Mouse (Mus musculus) olfactory bulb, adult 2 months (tissue): ENCODE measurements around the gene Pitpnm3.

ENCODE experiments used
- CTCF ChIP-seq: fragments of 200-500 bp; IDR thresholded peaks from 2 replicates; pipeline ENCODE4 v1.5.1; 2012; ENCODE audit warnings: low read depth, mild to moderate bottlenecking, low read length, moderate library complexity; ENCODE audit not compliant: insufficient read depth
- POLR2A ChIP-seq: fragments of 200-500 bp; IDR thresholded peaks from 2 replicates; pipeline ENCODE4 v1.6.1; 2012; ENCODE audit warnings: mild to moderate bottlenecking, low read depth, low read length, moderate library complexity; ENCODE audit not compliant: insufficient read depth

DNA sequence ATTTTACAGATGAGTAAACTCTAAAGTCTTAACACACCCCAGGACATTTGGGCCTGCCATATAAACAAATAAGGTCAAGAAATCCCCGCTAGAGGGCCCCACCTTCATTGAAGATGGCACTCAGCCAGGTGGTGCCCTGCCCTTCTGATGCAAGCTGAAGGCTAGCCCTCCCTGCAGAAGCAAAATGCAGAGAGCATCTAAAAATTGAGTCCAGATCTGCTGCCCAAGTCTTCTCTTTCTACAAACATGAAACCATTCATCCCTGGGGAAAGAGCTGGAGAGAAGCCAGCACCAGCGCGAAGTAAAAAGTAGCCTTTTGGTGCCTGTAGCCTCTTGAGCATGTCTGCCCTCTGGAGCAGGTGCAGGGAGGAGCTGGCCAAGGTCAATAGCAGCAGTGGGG lies 57.5 kb downstream of the Pitpnm3 start:
- TF ChIP-seq CTCF (no peak), POLR2A (no peak)
